8 mouse cellular contexts compared by ENCODE assay signal in genomic region chr8:84847684-84848435, GRCm38 (mm10). TPM values are rescaled to one million over a fixed set of nuclear protein-coding genes. Genes with fewer than 3 reads are reported as not detected.
DNase-seq lines count a peak whose midpoint lies in the region; TF ChIP-seq lines count a peak whose summit lies in the region.

No protein-coding gene starts in this region.

- peak; percentile 53 for DNase-seq in cerebellum, adult 11-12 months
- DNase-seq in cerebellum, postnatal 25 days, result no peak
- no peak for DNase-seq in spleen, adult 2 months (ENCODE audit: low read depth in 1 of 2, low spot score in 2 of 2)
- DNase-seq in spleen, adult 12 weeks (ENCODE audit: low spot score), result no peak
- no peak for DNase-seq in limb, embryonic 10.5 days (ENCODE audit: low spot score)
- DNase-seq in natural killer cell, adult 2 months (ENCODE audit: low spot score in 2 of 2), result peak; percentile 13 to 23
- no peak for DNase-seq in frontal cortex, adult 2 months (ENCODE audit: extremely low spot score in 1 of 2, low spot score in 1 of 2)
- no peak for DNase-seq in testis, postnatal 10 days (ENCODE audit: low spot score)

- H3K9me3 ChIP-seq in limb, embryonic 10.5 days (replicated peaks), result no peaks in the 10 kb centered on the region

- H3K27ac ChIP-seq in spleen, adult 2 months (ENCODE audit: insufficient read depth, low read length), result peak overlapping the region; percentile 94
- H3K27ac ChIP-seq in limb, embryonic 10.5 days, result peak overlapping the region; percentile 94

- H3K4me1 ChIP-seq in spleen, adult 2 months (ENCODE audit: control insufficient read depth, insufficient read depth, insufficient read length), result peaks cover 10% of the 10 kb centered on the region; the same call in 1 of the 2 replicates
- H3K4me1 ChIP-seq in limb, embryonic 10.5 days, result peaks cover 35% of the 10 kb centered on the region

- TF ChIP-seq CTCF in spleen, adult 2 months (IDR thresholded peaks at IDR 0.05; ENCODE audit: extremely low read depth, insufficient read depth, insufficient read length, insufficient replicate concordance), result no peak

- H3K27me3 ChIP-seq in spleen, adult 2 months (ENCODE audit: control insufficient read depth, insufficient read depth, low read length), result no peaks in the 10 kb centered on the region
- no peaks in the 10 kb centered on the region for H3K27me3 ChIP-seq in limb, embryonic 10.5 days (ENCODE audit: low read depth, poor library complexity, severe bottlenecking)

- 6% methylated on average over 6 of the region's 6 CpGs for WGBS in spleen, adult 2 months
- WGBS in limb, embryonic 10.5 days, result 55% methylated on average over 6 of the region's 6 CpGs

- TF ChIP-seq POLR2A in spleen, adult 2 months (IDR thresholded peaks at IDR 0.05; ENCODE audit: low read depth, low read length), result no peak

- peaks cover 16% of the 10 kb centered on the region for H3K36me3 ChIP-seq in spleen, adult 2 months (ENCODE audit: control insufficient read depth, insufficient read depth, low read length)
- H3K36me3 ChIP-seq in limb, embryonic 10.5 days, result peaks cover 32% of the 10 kb centered on the region

- H3K4me3 ChIP-seq in spleen, adult 2 months (ENCODE audit: extremely low read depth, insufficient read depth, insufficient read length), result peak overlapping the region; percentile 71; the same call in 1 of the 2 replicates
- H3K4me3 ChIP-seq in limb, embryonic 10.5 days, result peak overlapping the region; percentile 95

RNA-seq across cellular contexts. Expression of gene Calr, which starts 1.1 kb away (rescaled TPM):
- 112 and 116 TPM in 2 replicates for polyA plus RNA-seq in spleen, adult 2 months (2012; rRNA removed)
- polyA plus RNA-seq in limb, embryonic 10.5 days (2016; fragmentation: Nextera tagmentation; extraction: Ambion mirVana), result 820 and 843 TPM in 2 replicates
- polyA plus RNA-seq in frontal cortex, adult 2 months (2012; rRNA removed), result 561 and 590 TPM in 2 replicates

RNA-seq across cellular contexts. Expression of gene Rad23a, which starts 7.4 kb away (rescaled TPM):
- polyA plus RNA-seq in spleen, adult 2 months (2012; rRNA removed), result 125 and 162 TPM in 2 replicates
- polyA plus RNA-seq in limb, embryonic 10.5 days (2016; fragmentation: Nextera tagmentation; extraction: Ambion mirVana), result 119 and 122 TPM in 2 replicates
- polyA plus RNA-seq in frontal cortex, adult 2 months (2012; rRNA removed), result 75.2 and 80.5 TPM in 2 replicates

RNA-seq across cellular contexts. Expression of gene Farsa, which starts 8.9 kb away (rescaled TPM):
- 50.3 and 55.0 TPM in 2 replicates for polyA plus RNA-seq in spleen, adult 2 months (2012; rRNA removed)
- 149 and 156 TPM in 2 replicates for polyA plus RNA-seq in limb, embryonic 10.5 days (2016; fragmentation: Nextera tagmentation; extraction: Ambion mirVana)
- polyA plus RNA-seq in frontal cortex, adult 2 months (2012; rRNA removed), result 59.6 and 59.7 TPM in 2 replicates

RNA-seq across cellular contexts. Expression of gene Gadd45gip1, which starts 16.5 kb away (rescaled TPM):
- 20.3 and 61.4 TPM in 2 replicates for polyA plus RNA-seq in spleen, adult 2 months (2012; rRNA removed)
- 51.7 and 54.4 TPM in 2 replicates for polyA plus RNA-seq in limb, embryonic 10.5 days (2016; fragmentation: Nextera tagmentation; extraction: Ambion mirVana)
- polyA plus RNA-seq in frontal cortex, adult 2 months (2012; rRNA removed), result 28.0 and 30.9 TPM in 2 replicates

RNA-seq across cellular contexts. Expression of gene Syce2, which starts 24.1 kb away (rescaled TPM):
- 1.8 and 2.0 TPM in 2 replicates for polyA plus RNA-seq in spleen, adult 2 months (2012; rRNA removed)
- 92.8 and 99.5 TPM in 2 replicates for polyA plus RNA-seq in limb, embryonic 10.5 days (2016; fragmentation: Nextera tagmentation; extraction: Ambion mirVana)
- 4.2 and 5.2 TPM in 2 replicates for polyA plus RNA-seq in frontal cortex, adult 2 months (2012; rRNA removed)

Comparison
In these comparisons a context has a peak if more than half of its experiments do, and no peak if none do; other contexts are left out.
1. DNase-seq: peak in cerebellum, adult 11-12 months (single experiment) and natural killer cell, adult 2 months (2 of 2); none in cerebellum, postnatal 25 days (0 of 2), spleen, adult 2 months (0 of 2), spleen, adult 12 weeks (single experiment), limb, embryonic 10.5 days (single experiment), frontal cortex, adult 2 months (0 of 2) and testis, postnatal 10 days (single experiment).